Mouse (Mus musculus) gastrocnemius, postnatal 4 days (tissue): ENCODE data around the gene Tedc1. TPM values are rescaled to one million over a fixed set of nuclear protein-coding genes. Genes with fewer than 3 reads are reported as not detected.

Experiments
- DNase-seq, 2 experiments: peaks; one replicate each; pipeline ENCODE4 v3.0.0; 2021 to 2022; ENCODE audit warnings: low spot score in 2 of 2, mixed read lengths in 2 of 2
- long read RNA-seq, 2 experiments: library from polyadenylated mRNA; stranded (forward); transcript quantifications; one replicate each; pipeline ENCODE4 v2.0.0; 2021
- total RNA-seq, 2 experiments: library from RNA; stranded (reverse); gene quantifications; 2 replicates each; pipeline ENCODE4 v1.2.3; 2021

Gene Tedc1
- total RNA-seq = 1 to 10 TPM; 6.4 TPM
- long read RNA-seq, experiment 1, transcript Tedc1-201 (8 exons, 2,441 nt) = major isoform, 9 of 15 reads
- long read RNA-seq, experiment 1, partial matches to known transcripts = 2 of 15 reads
- long read RNA-seq, experiment 1, other reads (novel, unspliced or antisense) = 4 of 15 reads
- long read RNA-seq, experiment 2, transcript Tedc1-201 (8 exons, 2,441 nt) = major isoform, 11 of 16 reads
- long read RNA-seq, experiment 2, partial matches to known transcripts = 0 of 16 reads
- long read RNA-seq, experiment 2, other reads (novel, unspliced or antisense) = 4 of 16 reads

DNA sequence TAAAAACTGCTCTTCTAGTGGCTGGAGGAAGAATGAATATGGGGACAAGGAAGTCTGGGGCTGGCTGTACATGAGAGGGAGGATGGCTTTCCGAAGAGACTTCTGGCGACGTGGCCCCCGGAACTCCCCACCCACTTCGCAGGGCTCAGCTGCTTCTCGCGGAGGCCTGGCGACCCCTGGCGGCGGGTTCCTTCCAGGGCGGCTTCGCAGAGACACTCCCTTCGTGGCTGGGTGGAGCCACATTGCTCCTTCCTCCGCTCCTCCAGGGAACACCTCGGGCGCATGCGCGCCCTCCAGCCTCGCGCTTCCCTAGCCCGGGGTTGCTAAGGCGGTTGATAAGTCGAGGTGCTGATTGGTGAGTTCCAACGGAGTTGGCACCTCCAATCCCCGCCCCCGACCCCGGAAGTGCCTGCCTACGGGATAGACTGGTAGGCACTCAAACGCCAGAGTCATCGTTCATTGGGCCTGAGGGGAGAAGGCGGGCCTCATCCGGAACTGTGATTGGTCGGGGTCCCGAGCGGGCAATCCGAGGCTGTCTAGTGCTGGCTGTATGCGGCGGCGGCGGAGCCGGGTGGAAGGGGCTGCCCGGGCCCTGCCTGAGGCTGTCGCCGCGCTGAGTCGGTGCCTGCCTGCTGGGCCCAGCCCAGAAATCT lies at the start of gene Tedc1:
Gene Tedc1, plus strand, starts transcription at position 535 of the 653 bp plus-strand sequence.
- peak; percentile 100 for DNase-seq

DNA sequence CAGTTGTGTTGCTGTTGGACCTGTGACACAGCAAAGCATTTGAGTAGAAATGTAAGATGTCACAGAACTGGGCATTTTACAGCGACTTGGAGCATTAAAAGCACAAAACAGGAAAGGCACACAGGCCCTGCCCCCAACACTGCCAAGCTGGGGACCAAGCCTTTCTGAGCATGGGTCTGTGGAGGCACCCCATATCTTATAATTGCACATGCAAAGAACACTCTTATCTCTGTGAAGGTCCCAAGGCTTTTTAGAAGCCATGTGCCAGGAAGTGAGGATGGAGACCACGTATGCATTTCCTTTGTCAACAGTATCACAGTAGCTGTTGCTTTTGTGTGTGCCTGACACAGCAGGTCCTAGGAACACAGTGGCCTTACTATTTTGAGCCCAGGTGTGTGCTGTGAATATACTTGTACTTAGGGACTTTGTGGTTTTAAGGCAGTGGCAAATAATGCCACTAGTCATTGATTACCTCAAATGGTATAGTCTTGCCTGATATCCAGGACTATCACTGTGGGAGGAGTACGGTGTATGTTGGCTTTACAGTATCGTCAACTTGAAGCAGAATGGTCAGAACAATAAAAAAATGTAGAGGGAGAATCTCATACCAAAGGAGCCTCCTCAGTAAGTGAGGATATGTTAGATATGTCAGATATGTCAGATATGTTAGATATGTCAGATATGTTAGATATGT lies 48.6 kb upstream of the Tedc1 start:
- DNase-seq = no peak

DNA sequence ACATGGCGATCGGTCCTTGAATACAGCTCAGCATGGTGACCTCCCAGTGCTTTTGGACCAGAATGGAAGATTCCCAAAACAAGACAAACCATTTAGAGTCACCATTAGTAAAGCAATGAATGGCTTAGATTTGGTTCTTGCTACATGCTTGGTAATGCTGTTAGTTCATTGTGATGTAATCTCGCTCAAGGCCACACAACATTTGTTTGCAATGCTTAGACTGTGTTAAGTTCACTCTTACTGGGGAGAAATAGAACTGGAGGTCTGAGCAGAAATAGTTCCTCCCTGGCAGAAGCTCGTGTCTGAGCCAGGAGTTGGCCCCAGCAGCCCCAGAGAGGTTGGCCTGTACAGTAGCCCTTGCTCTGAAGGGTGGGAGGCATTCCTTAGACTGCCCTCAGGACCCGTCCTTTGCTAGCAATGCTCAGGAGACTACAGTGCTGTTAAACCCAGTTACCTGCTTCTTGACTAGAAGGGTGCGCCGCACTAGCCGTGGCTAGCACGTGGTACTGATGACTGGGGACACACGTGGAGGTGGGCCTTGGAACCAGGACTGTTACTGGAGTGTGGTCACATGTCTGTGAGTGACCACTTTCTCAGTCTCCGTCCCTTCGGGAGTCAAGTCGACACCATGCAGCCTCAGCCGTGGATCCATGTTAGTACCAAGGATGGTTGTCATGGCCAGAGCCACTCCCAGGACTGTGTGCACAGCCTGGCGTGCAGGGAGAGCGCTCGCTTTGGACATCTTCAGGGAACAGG lies 47.5 kb upstream of the Tedc1 start:
- DNase-seq = no peak

DNA sequence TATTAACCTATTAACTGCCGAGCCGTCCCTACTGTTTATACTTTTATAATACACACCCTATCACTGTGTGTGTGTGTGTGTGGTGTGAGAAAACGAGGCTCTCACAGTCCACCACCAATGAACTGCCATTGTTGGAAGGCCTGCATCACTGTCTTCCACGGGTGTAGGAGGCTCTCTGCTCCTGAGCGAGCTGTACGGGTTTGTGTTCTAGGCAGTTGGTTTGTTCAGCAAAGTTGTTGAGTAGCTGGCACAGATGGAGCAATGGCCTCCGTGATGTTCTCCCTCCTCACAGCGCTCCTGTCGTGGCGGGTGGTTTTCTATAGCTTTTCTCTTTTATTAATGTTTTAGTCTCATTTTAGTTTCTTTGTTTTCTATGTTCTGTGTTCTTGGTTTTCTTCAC lies 46.4 kb upstream of the Tedc1 start:
- no peak for DNase-seq

DNA sequence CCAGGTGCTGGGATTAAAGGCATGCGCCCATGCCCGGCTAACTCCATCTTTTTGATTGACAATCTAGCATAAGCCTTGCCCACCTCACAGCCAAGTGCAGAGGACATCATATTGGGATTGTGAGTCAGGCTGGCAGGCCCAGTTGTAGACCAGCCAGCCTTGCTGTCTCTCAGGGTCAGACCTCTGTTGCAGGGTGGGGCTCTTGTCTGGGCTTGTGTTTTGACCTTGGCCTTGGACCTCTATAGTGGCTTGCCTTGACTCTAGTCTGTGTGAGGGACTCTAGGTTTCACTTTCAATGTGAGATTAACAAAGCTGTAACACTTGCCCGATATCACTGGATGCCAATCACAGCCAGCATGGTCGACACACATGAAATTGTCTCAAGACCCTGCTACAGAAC lies 42.1 kb upstream of the Tedc1 start:
- DNase-seq = no peak

DNA sequence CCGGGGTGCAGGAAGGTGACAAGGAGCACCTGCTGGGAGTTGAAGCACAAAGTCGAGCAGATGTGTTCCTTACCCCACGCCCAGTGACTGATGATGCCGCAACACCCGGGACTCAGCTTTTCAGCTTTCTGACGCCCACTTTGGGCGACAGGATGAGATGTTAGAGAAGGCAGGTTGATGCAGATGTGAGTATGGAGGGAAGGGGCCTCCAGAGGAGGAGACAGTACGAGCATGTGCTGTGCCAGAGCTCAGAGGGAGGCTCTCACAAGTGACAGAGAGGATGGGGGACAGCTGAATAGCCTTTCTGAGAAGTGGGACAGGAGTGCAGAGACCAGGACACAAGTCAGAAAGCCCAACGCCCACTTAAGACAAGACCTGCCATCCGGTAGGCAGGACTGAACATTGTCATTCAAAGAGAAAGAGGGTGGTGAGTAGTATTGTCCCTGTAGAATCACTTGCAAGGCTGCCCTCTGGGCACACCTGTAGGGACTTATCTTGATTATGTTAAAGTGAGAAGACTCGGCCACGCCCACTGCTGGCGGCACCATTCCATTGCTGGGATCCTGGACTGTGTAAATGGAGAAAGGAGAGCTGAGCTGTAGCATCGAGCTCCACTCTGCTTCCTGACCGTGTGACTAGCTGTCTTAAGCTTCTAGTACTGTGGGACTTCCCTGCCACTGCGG lies 41.2 kb upstream of the Tedc1 start:
- DNase-seq = no peak

DNA sequence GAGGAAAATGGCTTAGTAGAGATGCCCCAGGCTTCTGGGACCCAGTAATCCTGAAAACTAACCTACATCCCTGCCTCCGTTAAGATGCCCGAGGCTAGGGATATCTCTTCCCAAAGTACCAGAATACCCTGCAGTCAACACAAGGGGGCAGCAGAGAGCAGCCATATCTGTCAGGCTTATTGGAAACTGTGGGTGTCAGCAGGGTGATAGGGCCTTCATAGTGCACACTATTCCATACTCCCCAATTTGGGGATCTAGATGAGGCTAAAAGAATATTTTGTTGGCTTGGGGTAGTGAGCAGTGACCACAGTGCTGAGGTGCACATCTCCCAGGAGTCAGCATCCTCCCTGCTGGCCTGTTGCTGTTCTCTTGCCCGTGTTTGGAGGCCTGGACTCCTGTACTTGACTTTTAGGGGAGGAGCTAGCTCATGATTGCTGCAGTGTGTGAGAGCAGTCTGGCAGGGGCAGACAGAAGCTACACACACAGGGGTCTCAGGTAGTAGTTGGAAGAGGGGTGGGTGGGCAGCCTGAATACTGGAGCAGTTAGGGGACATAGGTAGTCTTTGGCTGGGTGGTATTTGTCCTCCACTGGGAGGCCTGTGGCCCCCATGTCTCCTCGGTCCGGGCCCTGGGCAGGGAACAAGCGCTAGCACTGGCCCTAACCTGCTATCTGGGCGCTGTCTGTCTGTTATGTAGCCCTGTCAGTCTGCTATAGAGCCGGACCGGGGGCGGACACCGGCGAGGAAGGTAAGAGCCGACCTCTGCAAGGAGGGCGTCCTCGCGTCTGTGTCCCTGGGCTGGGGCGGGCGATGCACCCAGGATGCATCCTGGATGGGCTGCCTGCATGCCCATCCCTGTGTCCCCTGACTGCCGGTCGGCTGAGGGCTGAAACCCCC lies 36.5 kb upstream of the Tedc1 start:
- DNase-seq = peak; percentile 67 to 81

DNA sequence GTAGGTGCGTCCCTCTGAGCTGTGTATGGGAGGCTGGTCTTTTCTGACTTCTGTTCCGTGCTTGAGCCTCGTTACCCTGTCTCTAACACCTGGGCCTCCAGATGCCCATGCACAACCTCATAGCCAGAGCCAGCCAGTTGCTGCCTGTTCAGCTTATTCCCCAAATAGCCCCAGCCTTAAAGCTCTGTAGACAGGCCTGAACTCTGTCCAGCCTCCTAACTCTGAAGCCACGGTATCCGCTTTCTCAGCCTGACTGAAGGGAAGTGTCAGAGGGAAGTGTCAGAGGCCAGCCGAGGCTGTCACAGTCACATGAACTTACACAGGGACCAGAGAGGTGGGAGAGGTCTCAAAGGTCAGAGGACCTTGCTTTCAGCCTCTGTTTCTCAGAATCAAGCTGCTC lies 31.5 kb upstream of the Tedc1 start:
- DNase-seq = no peak

DNA sequence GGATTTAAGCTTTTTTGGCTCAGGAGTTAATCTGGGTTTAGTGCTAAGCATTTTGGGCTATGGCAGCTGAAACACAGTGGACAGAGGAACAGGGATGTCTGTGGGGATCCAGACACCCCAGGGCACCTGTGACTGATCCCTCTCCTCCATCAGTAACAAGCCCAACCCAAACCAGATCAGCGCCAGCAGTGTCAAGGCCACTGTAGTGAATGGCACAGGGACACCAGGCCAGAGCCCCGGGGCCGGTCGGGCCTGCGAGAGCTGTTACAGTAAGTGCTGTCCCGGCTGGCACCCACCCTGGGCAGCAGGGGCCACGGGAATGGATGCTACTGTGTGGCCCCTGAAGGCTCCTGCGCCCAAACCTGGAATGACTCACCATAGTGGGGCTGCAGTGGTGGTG lies 25.5 kb upstream of the Tedc1 start:
- no peak for DNase-seq

DNA sequence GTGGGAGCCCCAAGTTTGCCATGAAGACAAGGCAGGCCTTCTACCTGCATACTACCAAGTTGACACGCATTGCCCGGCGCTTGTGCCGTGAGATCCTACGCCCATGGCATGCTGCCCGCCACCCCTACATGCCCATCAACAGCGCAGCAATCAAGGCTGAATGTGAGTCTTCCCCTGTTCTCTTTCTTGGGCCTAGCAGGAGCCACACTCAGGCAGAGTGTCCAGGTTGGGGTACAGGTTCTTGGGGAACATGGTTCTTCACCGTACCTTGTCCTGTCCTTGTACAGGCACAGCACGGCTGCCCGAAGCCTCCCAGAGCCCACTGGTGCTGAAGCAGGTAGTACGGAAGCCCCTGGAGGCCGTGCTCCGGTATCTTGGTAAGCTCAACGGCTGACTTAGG lies 24.6 kb upstream of the Tedc1 start:
- no peak for DNase-seq

DNA sequence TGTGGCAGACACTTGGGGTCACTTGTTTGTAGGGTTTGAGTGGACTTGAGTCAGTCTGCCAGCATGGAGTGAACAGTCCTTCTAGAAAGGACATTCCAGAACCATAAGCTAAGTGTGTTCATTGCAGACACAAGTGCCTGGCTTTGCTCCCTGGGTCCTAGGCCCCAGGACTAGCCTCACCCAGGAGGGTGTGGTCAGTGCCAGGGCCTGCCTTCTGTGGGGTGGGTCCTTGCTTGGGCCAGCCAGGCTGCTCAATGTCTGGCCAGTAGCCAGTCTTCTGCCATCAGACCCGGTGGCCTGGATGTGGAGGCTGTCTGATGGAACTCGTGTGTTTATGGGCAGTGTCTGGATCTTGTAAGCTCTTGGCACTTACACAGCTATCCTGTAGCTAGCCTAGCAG lies 23.7 kb upstream of the Tedc1 start:
- DNase-seq = peak in 1 of 2 experiments; percentile 67

DNA sequence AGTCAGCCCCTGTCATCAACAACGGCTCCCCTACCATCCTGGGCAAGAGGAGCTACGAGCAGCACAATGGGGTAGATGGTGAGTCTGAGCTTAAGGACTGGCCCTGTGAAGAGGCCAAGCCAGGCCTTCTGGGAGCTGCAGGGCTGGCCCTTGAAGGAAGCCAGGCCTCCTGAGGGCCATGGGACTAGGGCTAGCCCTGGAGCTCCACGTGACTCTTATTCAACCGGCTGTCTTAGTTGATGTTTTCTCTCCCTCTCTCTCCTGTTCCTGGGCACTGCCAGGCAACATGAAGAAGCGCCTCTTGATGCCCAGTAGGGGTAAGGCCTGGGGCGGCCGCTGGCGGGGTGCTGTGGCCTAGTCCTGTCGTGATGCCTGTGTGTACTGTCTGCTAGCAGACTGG lies 23.0 kb upstream of the Tedc1 start:
- DNase-seq = no peak

DNA sequence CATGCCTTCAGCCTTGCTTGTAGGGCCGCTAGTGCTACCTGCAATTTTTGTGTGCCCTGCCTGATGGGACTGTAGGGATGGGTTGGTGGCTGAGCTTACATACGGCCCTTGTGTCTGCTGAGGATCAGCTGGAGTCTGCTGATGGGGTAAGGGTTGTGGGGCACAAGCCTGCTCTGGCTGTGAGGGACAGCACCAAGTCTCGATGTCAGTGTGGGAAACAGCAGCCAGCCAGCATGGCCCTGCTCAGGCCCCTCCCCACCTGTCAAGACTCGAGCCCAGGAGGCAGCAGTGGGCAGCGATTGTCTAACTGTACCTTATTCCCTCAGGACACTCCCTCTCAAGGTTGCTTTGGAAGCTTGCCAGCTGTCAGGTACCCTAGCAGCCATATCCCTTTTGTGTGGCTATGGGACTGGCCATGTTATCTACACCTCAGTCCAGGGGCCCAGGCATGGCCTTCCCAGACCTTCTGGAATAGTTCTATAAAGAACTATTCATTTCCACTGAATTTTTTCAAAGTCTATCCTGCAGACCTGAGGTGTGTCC lies 22.3 kb upstream of the Tedc1 start:
- DNase-seq = no peak

DNA sequence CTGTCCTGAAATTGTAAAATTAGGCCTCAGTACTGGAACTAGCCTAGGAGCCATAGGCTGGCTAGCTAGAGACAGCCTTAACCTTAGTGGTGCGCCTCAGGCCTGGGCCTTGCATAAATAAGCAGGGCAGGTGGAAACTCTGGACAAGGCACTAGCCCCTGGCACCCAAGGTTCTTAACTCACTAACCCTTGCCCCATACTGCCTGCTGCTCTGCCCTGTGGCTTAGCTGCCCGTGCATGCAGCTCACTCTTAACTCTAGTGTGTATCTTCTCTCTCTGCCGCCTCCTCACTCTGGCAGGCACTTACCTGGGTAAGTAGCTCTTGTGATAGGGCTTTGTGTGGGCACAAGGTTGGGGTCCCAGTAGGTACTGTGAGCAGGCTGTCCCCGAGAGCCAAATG lies 21.7 kb upstream of the Tedc1 start:
- DNase-seq = no peak

DNA sequence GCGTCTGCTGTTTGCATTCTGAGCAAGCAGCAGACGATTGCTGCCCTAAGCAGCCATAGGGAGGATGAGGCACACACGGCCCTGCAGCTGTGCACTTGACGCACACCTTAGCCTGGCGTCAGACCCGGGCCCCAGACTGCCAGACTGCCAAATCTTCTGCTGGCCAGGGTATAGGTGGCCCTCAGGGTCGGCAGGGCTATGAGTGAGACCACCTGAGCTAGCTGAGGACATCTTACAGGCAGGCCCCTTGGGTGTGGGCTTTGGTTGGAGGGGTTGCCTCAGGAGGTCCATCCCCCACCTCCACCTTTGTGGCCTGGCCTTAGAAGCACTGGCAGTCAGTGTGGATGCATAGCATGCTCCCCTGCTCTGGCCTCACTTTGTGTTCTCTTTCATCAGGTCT lies 20.8 kb upstream of the Tedc1 start:
- DNase-seq = no peak

DNA sequence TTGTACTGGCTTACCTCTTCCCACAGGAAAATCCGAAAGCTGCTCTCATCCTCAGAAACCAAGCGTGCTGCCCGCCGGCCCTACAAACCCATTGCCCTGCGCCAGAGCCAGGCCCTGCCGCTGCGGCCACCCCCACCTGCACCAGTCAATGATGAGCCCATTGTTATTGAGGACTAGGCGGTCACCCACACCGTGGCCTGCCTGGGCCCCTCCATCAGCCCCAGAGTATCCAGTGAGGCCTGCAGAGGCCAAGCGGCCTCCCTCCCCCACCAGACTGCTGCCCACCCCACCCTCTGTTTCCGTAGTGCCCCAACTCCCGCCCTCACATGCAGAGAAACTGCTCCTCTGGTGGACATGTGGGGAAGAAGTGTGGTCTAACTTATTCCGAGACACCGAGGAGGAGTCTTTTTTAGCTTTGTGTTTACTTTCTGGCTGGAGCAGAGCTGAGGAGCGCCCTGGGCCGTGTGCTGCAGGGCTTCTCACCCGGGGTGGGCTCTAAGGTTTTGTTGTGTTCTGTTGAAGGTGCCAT lies 19.7 kb upstream of the Tedc1 start:
- no peak for DNase-seq

DNA sequence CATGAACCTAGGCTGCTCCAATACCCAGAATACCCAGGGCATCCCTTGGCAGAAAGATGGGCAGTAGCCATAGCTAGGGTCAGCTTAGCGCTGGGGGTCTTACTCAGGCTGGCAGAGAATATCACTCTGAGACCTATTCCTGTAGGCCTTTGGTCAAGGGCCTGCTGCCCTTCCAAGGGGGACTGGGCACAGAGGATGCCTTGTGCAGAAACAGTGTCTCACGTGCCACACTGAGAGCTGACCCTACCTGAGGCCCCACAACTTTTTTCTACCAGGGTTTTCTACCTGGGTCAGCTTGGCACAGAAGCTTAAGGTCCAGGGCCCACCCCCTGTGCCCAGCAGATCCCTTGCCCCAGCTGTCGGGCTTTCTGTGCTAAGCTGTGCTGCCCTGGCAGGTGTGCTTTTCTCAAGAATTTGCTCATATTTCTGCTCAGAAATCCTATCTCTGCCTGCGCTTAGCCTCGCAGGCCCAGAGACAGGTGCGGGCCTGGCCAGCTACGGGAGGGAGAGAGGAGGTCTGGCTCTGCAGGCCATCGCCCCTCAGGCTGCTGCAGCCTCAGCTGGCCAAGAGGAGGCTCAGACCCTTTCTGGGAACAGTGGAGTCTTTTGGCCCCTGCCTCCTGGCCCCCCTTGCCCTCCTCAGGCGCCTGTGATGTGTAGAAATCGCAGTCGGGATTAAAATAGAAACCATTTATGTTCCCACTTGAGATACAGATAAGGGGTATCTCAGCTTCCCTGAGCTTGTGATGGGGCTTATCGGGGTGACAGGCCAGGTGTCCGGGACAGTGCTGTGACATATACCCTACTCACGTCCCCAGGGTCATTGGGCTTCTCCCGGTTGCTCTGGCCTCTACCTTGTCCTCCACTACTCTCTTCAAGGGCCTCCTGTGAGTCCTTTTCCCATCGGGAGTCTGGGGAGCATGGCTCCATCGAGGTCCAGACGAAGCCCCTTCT lies 18.7 kb upstream of the Tedc1 start:
- DNase-seq = no peak

DNA sequence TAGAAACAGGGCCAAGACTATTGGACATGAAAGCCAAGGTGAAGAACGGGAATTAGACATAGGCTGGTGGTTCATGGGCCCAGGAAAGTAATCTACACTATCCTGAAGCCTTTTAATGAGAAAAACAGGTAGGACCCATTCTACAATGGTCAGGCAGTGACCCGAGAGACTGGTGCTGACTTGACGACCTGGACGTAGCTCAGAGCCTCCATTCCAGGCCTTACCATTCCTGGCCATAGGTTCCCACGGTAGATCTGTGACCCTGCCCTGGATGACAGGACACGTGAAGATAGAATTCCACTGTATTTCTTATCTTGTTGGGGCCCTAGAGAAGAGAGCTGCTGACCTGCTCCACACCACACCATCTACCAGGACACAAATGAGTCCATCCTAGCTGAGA lies 17.9 kb upstream of the Tedc1 start:
- no peak for DNase-seq
